In the genomic region with DNA sequence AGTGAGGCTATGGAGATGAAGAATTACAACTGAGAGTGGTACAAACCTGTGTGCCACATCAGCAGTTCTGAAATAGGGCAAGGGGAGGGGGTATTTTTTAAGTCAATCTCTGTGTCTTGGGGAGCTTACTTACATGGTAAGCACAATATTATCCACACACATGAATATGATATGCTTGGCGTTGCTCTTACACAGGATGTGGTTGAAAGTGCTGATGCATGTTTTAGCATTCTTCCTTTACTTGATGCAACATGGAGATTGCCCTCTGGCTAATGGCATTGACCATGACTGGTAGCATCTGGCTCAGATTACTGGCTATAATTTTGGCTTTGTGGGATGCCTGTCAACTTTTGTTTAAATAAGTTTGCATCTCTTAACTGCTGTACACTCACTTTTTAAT, we compare ENCODE assay signal across 16 mouse cellular contexts.
DNase-seq lines count a peak whose midpoint lies in the region; ATAC-seq and TF ChIP-seq lines count a peak whose summit lies in the region.
"Had no signal": no experiment of that assay in that cellular context is flagged by ENCODE, and none has a peak within 500 bp of the region (broad histone marks: within the 10 kb centered on the region; RNA-seq: fewer than 3 reads in every experiment).

No protein-coding gene starts in this region.

- H3K4me1 ChIP-seq in kidney, adult 2 months (ENCODE audit: control insufficient read depth, insufficient read depth, low read length), result peaks cover 16% of the 10 kb centered on the region
- H3K4me1 ChIP-seq in kidney, embryonic 15.5 days, result peaks cover 6% of the 10 kb centered on the region

- peak overlapping the region; percentile 60; the same call in 1 of the 2 replicates for H3K27ac ChIP-seq in kidney, adult 2 months (ENCODE audit: insufficient read depth, low read depth, low read length)
- no peak overlapping the region for H3K27ac ChIP-seq in kidney, embryonic 15.5 days

- H3K9me3 ChIP-seq in kidney, embryonic 15.5 days (replicated peaks), result no peaks in the 10 kb centered on the region

- no peak for TF ChIP-seq CTCF in kidney, adult 2 months (conservative IDR thresholded peaks at IDR 0.05; ENCODE audit: insufficient read depth, insufficient read length, low read depth, low read length)

- no peak overlapping the region for H3K4me2 ChIP-seq in kidney, embryonic 15.5 days
- H3K4me2 ChIP-seq: liver, embryonic 11.5 days; midbrain, embryonic 11.5 days had no signal

- peak; percentile 75 for ATAC-seq in common myeloid progenitor, adult 5-6 weeks (replicated peaks; ENCODE audit: low read depth, poor library complexity, severe bottlenecking)
- ATAC-seq in neutrophil, adult 5-6 weeks (ENCODE audit: extremely low read depth, insufficient number of reproducible peaks, low FRiP score, poor library complexity, severe bottlenecking), result peak; percentile 59; the same call in 1 of the 2 replicates
- ATAC-seq in kidney, embryonic 15.5 days (replicated peaks; ENCODE audit: low FRiP score), result no peak
- ATAC-seq: intestine, embryonic 16.5 days had no signal

- no peak overlapping the region for H3K9ac ChIP-seq in kidney, embryonic 15.5 days

- H3K27me3 ChIP-seq in kidney, adult 2 months (replicated peaks; ENCODE audit: control insufficient read depth, insufficient read depth, low read length), result no peaks in the 10 kb centered on the region
- no peaks in the 10 kb centered on the region for H3K27me3 ChIP-seq in kidney, embryonic 15.5 days

- 41% methylated on average over 1 of the region's 1 CpGs for WGBS in kidney, adult 2 months
- WGBS in kidney, embryonic 15.5 days, result 64% methylated on average over 1 of the region's 1 CpGs

- no peak for TF ChIP-seq POLR2A in kidney, adult 2 months (IDR thresholded peaks at IDR 0.05; ENCODE audit: low read depth, low read length)

- H3K4me3 ChIP-seq in kidney, adult 2 months (ENCODE audit: insufficient read depth, low read depth, low read length), result no peak overlapping the region
- no peak overlapping the region for H3K4me3 ChIP-seq in kidney, embryonic 15.5 days (replicated peaks)

- DNase-seq in kidney, adult 2 months, result no peak
- DNase-seq in kidney, adult 18-20 months, result no peak
- peak; percentile 71 for DNase-seq in induced T-regulatory cell, adult 2 months (ENCODE audit: low read depth)
- DNase-seq in urinary bladder, postnatal 10 days (ENCODE audit: low spot score), result no peak
- DNase-seq in cerebellum, adult 18-20 months, result no peak
- DNase-seq: adrenal gland, postnatal 36 days; cerebellum, postnatal 25 days; kidney, postnatal 4 days; layer of hippocampus, postnatal 36 days; left cerebral cortex, postnatal 4 days had no signal

- H3K36me3 ChIP-seq in kidney, adult 2 months (ENCODE audit: control insufficient read depth, insufficient read depth, low read length), result no peaks in the 10 kb centered on the region
- H3K36me3 ChIP-seq in kidney, embryonic 15.5 days, result no peaks in the 10 kb centered on the region
